Mouse (Mus musculus) gastrocnemius, postnatal 36 days (tissue): ENCODE measurements around the gene Fam228b. TPM values are rescaled to one million over a fixed set of nuclear protein-coding genes. Genes with fewer than 3 reads are reported as not detected.
"Not testable (repeated sequence)": the region's sequence is repeated elsewhere in the genome, so short reads cannot be mapped to it uniquely, and the experiment has no call there.

ENCODE experiments used
- DNase-seq, 2 experiments: peaks; one replicate each; pipeline ENCODE4 v3.0.0; 2022
- intact Hi-C: fragments of 180-260 bp; cut with DNase I; formaldehyde crosslinking; loops from one replicate; pipeline ENCODE4 v1.15.1; 2025
- long read RNA-seq, 2 experiments: library from polyadenylated mRNA; stranded (forward); transcript quantifications; one replicate each; pipeline ENCODE4 v2.0.0; 2021
- total RNA-seq, 2 experiments: library from RNA; stranded (reverse); gene quantifications; 2 replicates each; pipeline ENCODE4 v1.2.3; 2021

Gene Fam228b
- total RNA-seq = 1 to 10 TPM; 3.8 to 5.5 TPM
- long read RNA-seq, experiment 1, transcript Fam228b-202 (3 exons, 386 nt) = major isoform, 5 of 8 reads
- long read RNA-seq, experiment 1, partial matches to known transcripts = 0 of 8 reads
- long read RNA-seq, experiment 1, other reads (novel, unspliced or antisense) = 3 of 8 reads
- long read RNA-seq, experiment 2, transcript Fam228b-202 (3 exons, 386 nt) = major isoform, 7 of 8 reads
- long read RNA-seq, experiment 2, partial matches to known transcripts = 0 of 8 reads
- long read RNA-seq, experiment 2, other reads (novel, unspliced or antisense) = 1 of 8 reads

DNA sequence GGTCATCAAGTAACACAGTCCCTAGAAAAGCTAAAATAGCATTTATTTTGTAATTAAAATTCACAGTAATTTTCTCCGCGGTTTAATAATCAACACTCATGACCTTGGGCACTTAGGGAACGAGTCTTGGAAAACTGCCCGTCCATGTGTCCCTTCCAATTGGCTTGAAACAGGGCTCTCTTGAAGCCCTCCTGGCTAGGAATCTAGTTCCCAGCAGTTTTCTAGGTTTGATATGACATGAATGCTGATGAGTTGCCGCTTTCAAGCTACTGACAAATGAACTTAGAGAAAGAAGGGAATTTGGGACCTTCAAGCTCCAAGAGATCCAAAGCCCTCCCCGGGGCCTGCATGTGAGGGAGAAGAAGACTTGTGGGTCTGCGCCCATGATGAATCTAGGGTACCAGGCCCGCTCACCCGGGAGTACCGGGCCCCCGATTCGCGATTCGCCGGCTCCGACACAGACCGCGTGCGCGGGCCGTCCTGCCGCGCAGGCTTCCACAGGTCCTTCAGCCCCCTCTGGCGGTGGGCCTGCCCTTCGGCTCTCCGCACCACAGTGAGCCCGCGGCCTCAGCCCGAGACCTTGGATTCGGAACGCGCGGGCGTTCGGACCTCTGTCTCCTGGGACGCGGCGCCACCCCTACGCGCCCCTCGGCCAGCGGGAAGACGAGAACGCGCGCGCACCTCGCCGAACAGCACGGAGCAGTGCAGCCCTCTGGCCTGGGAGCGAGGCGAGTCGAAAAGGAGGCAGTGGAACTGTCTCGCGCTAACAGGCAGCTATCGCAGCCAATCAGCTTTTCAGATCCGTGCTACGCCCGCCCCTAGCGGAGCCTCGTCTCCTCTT, at the start of gene Fam228b, which contains the start of gene Pfn4:
Fam228b (minus strand) TSS at position 776 of the 841 bp plus-strand sequence.
Pfn4 (plus strand) TSS at position 531 of the 841 bp plus-strand sequence.
- intact Hi-C loops = loop anchor here (5.0 kb wide), 1 partner anchor 196 kb away; no protein-coding TSS in a partner anchor
- DNase-seq = peak; percentile 94 to 98

DNA sequence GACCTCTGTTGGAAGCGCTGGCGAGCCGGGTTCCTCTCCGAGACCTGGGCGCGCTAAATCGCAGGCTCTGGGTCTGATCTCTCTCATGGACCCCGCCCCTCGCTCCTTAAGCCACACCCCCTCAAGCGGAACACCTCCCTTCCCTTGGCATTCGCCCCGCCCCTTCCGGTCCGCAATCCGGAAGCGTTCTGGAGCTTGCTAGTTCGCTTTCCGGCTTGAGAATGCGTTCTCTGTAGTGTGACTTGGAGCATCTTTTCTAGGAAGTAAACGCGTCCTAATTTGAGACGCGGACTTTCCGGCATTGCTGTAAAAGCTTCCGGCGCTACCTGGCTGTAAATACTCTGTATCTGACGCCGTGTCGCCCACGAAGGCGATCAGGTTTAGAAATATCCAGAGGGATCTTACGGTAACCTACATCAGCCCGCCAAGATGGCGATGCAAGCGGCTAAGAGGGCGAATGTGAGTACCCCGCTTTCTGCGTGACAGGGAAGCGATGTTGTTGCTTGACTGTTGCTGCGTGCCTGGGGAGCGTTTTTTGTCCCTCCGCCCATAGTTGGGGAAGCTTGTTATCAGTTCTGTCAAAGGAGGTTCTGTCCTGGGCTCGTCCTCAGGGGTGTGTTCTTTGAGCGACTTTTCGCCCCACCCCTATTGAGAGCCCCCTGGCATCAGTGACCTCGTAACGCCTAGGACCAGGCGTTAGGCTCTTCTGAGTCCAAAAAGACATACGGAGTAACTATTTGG, 48.5 kb upstream of the Fam228b start, which contains the start of gene Sf3b6:
Sf3b6 (plus strand) TSS at position 184 of the 741 bp plus-strand sequence.
- peak; percentile 98 to 99 for DNase-seq
- intact Hi-C loops = loop anchor here (2.0 kb wide), 1 partner anchor 23 kb away; the partner anchor contains the start of gene Fkbp1b

DNA sequence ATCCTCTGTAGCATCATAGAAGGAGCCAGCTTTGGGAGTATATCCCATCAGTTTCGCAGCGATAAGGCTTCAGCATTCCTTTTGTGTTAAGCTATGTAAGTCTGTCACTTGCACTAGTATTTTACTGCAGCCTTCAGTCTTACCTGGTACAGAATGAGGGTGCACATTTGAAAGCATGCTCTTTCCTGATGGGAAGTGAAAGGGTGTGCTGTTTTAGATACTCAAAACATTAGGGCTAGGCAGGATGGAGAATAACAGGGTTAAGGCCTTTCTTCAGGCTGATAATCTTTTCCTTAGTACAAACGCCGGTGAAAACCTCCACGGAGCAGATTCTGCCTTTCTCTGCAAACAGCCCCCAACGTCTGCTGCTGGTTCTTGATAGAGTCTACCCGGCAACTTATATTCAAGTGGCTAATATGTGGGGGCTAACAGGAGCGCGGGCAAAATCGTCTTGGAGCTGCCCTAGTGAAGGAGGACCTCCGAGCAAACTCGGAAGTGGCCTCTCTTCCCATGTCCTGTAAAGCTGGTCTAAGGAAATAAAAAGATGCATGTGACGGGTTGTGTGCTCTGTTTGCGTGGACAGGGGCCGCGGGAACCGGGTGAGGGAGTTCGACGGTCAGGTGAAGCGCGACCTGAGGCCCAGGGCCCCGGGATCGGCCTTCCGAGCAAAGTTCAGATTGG, 47.8 kb upstream of the Fam228b start:
- no peak for DNase-seq
- intact Hi-C loops = loop anchor here (2.0 kb wide), 1 partner anchor 24 kb away; the partner anchor contains the start of gene Fkbp1b

DNA sequence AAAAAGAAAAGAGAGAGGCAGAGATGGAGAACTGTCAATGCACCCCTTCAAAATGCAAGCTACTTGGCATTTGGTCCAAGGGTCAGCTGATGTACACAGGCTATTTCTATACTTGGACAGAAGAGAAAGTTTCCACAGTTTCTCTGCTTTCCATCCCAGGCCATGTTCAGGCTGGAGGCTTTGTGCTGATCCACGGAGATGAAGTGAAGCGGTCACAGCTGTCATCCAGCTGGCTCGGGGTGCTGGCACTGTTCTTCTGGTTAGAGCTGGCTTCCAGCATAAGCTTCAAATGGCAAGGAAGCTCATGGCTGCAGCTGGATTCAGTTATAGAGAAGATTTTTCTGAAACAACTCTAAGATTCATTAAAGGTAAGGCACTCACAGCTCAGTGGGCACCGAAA, 44.6 kb upstream of the Fam228b start:
- DNase-seq = peak in 1 of 2 experiments; percentile 11
- intact Hi-C loops = no loop called here

DNA sequence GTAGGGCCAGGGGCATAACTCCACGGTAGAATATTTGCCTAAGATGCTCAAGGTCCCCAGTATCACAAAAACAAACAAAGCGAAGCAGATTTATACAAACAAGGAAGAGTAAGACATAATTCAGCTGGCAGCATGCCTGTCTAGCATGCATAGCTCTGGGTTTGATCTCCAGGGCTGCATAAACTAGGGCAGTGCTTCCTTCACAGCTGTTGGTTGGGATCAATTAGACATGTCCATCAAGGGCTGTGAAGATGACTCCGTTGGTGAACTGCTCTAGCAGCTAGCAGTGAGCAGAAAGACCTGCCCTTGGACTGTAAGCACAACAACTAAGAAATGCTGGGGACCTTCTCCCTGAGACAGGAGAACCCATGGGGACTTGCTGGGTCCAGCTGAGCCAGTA, 42.6 kb upstream of the Fam228b start:
- intact Hi-C loops = no loop called here

DNA sequence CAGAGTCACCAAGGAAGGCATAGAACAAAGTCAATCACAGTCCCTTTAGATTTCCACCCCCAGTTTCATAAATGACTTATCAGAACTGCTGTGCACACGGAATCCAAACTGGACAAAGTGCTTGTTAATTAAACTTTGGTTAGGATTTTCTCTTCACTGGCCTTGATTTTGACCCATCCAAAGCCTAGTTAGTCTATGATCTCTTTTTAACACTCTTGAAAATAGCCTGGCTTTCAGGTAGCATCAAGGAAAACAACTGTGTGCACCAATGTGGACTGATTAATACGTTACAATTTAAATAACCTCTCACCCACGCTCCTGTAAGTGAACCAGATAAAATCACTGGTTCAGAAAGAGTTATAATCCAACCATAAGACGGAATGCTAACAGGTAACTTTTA, 42.0 kb upstream of the Fam228b start:
- intact Hi-C loops = no loop called here
- DNase-seq = no peak

More for the DNA sequence above, 42.6 kb upstream of the Fam228b start:
- DNase-seq = no peak

DNA sequence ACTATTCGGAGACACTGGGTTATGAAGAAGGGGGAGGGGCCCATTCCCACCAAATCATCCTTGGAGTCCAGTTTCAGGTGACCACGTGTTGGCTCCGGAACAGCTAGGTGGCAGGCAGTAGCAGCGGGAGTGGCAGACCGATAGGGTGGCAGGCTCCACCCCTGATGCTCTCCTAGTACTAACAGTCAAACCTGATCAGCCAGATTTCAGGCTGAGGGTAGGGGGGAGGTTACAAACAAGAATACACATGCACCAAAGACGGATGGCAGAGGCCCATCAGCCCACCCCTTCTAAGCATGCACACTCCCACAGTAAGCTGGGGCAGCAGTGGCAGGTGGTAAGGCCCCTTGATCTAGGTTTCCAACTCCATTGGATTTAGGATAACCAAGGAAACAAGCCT, 28.4 kb upstream of the Fam228b start:
- DNase-seq = not testable (repeated sequence)

DNA sequence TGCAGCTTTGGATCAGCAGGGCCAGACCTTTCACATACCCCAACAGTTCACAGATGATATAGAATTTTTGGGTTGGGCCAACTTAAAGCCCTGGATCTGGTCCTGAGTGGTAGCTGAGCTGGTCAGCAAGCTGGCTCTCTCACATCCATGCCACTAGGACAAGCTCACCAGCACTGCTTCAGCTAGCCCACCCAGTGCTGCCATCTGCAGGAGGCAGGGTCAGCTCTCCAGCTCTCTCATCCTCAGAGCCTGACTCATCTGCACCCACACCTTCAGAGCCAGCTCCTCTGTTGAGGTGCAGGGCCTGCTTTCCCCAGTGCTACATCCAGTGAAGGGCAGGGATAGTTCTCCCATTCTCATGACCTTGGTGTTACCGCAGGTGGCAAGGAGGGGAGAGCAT, 24.7 kb upstream of the Fam228b start:
- DNase-seq = no peak
- intact Hi-C loops = no loop called here

More for the DNA sequence above, 28.4 kb upstream of the Fam228b start:
- intact Hi-C loops = not testable (repeated sequence)

DNA sequence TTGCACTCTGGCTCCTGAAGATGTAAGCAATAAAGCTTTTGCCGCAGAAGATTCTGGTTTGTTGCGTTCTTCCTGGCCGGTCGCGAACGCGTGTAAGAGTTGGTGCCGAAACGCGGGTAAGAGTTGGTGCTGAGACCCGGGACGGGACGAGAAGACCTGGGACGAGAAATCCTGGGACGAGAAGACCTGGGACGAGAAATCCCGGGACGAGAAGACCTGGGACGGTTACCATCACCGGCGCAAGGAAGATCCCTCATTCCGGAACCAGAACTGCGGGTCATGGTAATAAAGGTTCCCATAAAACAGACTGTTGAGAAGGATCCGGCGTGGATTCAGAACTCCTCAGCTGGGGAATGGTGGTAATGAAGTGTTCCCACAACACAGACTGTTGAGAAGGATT, 19.1 kb upstream of the Fam228b start:
- intact Hi-C loops, DNase-seq: not testable (repeated sequence)

DNA sequence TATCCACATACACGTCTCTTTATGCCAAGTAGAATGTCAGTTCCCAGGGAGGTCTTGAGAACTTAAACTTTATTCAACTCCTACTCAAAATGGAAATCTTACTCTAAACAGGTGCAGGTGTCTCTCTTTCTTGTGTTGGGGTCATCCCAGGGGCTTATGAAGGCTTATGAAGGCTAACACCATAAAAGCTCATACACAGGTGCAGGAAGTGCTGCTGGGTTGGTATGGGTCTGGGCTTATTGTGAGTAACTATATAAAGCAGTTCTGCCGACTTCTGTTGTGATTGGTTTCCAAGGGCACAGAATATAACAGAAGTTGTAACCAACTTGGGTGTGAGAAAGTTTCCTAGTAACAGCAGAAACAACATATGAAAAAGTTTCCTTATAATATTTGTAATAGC, 15.4 kb upstream of the Fam228b start:
- DNase-seq = no peak
- intact Hi-C loops = no loop called here

DNA sequence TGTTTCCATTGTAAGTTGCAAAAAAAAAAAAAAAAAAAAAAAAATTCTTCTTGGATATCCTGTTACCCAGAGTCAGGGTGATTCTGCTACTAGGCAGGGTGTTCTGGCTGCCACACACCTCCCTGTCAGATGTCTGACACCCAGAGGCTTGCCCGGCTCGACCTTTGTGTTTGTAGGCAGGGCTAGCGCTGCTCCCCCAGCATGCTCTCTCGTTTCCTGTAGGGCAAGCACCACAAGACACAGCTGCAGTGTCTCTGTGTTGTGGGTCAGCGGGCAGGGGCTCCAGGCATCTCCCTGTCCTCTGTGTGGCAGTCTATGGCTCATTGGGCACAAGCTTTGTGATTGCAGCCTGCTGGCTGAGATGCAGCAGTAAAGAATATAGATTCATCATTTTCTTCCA, 14.5 kb upstream of the Fam228b start:
- intact Hi-C loops = no loop called here
- DNase-seq = no peak

DNA sequence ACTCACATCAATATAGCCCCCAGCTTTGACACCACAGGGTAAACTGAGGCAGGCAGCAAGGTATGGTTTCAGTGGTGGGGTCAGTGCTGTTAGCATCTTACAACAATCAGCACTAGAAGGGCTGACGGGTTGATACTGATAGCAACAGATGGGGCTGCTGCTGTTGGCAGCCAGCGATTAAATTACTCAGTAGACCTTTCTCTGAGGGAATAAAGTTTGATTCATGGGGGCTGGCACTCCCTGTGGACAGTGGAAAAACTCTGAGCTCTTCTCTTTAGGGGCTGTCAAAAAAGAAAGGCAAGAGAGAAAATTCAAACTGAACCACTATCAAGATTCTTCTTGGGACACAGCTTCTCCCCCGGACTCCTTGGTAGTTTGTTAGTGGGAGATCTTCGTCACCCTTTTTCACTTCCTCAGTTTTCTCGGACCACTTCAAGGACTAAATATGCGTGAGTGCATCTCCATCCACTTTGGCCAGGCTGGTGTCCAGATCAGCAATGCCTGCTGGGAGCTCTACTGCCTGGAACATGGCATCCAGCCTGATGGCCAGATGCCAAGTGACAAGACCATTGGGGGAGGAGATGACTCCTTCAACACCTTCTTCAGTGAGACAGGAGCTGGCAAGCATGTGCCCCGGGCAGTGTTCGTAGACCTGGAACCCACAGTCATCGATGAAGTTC, 12.8 kb upstream of the Fam228b start:
- DNase-seq, intact Hi-C loops: not testable (repeated sequence)

DNA sequence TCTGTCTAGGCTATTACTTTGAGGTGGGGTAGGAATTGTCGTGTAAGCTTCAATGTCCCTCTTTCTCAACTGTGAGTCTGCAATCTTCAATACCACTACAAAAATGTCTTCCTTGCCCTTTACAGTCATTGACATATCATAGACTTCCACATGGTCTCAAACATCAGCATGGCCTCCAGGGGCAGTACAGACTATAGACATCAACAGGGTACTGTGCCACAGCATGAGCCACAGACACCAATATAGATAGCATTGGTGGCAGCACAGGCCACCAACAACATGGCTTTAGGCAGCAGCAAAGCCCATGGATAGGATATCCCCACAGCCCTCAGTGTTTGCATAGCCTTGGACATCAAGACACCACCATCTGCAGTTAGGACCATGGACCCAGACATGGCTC, 12.2 kb upstream of the Fam228b start:
- DNase-seq = no peak
- intact Hi-C loops = no loop called here

DNA sequence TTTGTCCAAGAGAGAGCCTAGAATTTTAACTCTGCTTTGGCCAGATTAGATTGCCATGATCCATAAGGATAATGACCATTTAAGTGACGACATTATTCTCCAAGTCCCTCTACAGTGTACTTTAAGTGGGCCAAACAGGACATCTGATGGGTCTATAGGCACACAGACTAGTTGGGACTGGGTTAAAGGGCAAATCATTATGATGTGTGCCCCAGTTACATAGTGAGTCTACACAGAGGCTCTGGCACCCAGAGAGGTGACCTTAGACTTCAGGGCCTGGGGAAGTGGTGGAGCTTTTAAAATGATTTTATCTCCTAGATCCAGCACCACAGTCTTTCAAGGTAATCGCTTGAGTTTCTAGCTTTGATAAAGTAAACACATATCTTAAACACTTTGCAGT, 11.2 kb upstream of the Fam228b start:
- intact Hi-C loops = no loop called here
- DNase-seq = no peak

DNA sequence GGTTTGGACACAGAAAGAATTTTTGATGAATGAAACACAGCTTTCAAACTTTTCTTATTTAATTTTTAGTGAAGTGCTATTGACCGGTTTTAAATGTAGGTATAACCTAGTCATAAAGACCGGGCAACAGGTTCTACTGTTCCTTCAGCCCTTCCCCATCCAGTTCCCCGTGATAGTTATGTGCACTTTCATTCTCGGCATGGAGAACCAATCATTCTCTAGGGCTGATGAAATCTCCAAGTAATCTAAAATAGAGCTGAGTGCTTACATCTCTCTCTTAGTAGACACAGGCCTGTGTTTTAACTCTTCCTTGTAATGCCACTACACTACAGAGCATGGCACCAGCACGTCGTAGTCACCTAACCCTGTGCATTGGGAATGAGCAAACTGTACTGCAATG, 8.7 kb upstream of the Fam228b start:
- intact Hi-C loops = no loop called here
- no peak for DNase-seq

DNA sequence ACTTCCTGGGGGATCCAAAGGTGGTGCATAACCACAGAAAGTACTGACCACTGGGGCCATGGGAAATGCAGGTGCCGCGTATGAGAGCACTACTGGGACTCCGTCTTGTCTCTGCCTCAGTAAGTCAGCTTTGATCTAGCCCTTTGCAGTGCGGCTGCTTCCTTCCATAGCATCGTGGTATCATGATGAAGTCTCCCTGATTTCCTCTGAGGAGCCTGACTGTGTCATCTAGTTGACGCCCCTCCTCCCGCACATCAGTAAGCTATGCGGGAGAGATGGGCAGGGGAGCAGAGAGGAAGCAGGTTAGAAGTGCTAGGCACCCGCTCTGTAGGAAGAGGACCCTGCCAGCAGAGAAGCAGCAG, 6.5 kb upstream of the Fam228b start:
- DNase-seq = no peak
- intact Hi-C loops = no loop called here

DNA sequence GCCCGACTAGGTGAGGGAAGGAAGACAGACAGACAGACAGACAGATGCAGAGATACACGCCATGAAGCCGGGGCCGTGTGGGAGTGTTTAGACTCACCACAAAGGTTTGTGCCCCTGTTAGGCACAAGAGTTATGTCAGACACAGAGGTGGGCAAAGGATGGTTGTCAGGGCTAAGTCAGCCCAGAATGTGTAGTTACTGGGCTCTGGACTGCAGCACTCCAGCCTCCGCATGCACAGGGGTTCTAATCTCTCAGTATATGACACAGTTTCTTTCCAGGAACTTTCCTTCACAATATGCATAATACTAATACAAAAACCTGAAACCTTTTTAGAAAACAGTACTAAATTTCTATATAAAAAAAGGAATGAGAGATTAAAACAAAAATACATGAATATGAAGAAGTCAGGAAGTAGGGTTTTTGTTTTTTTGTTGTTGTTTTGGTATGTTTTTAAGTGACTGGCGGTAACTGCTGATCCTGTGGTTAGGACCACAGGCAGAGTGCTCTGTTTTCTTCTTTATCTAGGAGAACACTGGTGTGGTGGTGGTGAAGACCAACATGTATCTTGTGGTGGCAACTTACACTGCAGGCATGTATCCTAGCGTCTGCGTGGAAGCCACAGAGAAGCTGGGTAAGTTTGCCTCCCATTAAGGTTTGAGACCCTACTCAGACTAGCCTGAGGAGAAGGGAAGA, 6.0 kb upstream of the Fam228b start:
- DNase-seq = no peak
- intact Hi-C loops = no loop called here

DNA sequence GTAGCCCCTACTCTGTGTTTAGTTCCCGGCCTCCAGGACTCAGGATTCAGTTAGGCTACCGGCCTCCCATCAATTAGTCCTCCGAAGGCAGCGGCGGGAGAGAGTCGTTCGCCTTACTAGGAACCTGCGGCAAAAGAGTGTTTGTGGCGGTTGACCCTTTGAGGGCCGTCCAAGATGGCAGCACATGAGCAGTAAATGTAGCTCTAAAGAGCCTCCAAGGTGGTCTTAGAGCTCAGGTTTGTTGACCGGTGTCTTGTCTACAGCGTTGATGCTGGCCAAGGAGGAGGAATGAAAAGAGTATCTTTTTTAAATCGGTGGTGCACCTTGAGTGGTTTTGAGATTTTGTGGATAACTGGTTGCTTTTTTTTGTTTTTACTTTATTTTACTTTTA, 261 bp upstream of the Fam228b start:
- intact Hi-C loops = loop anchor here (5.0 kb wide), 1 partner anchor 197 kb away; no protein-coding TSS in a partner anchor

DNA sequence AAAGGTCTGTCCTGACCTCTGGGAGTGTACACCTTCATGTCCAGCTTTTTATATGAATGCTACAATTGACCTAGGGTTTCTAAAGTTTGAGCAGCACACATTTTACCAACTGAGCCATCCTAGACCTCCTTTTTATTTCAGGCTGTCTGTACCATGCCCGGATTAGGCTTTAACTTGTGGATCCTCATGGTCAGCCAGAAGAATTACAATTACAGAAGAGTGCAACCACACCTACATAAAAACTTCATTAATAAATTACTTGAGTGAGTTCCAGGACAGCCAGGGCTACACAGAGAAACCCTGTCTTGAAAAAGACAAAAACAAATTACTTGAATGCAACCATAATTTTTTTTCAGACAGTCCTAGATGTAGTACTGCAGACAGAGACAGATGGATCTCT, 12.0 kb downstream of the Fam228b start:
- intact Hi-C loops = no loop called here

More for the DNA sequence above, 261 bp upstream of the Fam228b start:
- DNase-seq = no peak

More for the DNA sequence above, 12.0 kb downstream of the Fam228b start:
- DNase-seq = no peak
